Mouse (Mus musculus): Measurements from ENCODE around the gene Nckap5l. TPM values are rescaled to one million over a fixed set of nuclear protein-coding genes. Genes with fewer than 3 reads are reported as not detected.

Gene Nckap5l
- polyA plus RNA-seq, 1 experiment, result 6.1 TPM

- Histone ChIP-seq H3K4me3 (ENCODE audit: low read depth, low read length) (no peak overlapping the region), H3K9ac (ENCODE audit: low read depth, poor library complexity, severe bottlenecking) (no peak overlapping the region), H3K36me3 (ENCODE audit: control insufficient read depth, insufficient read depth, low read length, poor library complexity, severe bottlenecking) (peaks cover 18% of the 10 kb centered on the region), H3K27ac (ENCODE audit: insufficient read depth, low read length) (no peak overlapping the region), H3K4me1 (ENCODE audit: control insufficient read depth, insufficient read depth, low read length) (peaks cover 2% of the 10 kb centered on the region), H3K27me3 (ENCODE audit: control insufficient read depth, insufficient read depth, low read length, poor library complexity, severe bottlenecking) (no peaks in the 10 kb centered on the region), H3K9me3 (replicated peaks; ENCODE audit: control insufficient read depth, insufficient read depth, low read length, poor library complexity, severe bottlenecking) (no peaks in the 10 kb centered on the region)
- no peak for TF ChIP-seq POLR2A (IDR thresholded peaks at IDR 0.05; ENCODE audit: insufficient read depth, low read length)
- TF ChIP-seq EP300 (IDR thresholded peaks at IDR 0.05; ENCODE audit: insufficient read depth, low read depth, low read length), result no peak
- no peak for TF ChIP-seq CTCF (IDR thresholded peaks at IDR 0.05; ENCODE audit: low read depth, low read length)
Observed at GRCm38 (mm10) chr15:99411747-99412146, 45.8 kb downstream of the Nckap5l start.

GRCm38 (mm10) chr15:99408845-99409244 is 48.7 kb downstream of the Nckap5l start:
- no peaks in the 10 kb centered on the region for H3K9me3 ChIP-seq (replicated peaks; ENCODE audit: control insufficient read depth, insufficient read depth, low read length, poor library complexity, severe bottlenecking)
- H3K36me3 ChIP-seq (ENCODE audit: control insufficient read depth, insufficient read depth, low read length, poor library complexity, severe bottlenecking), result peaks cover 43% of the 10 kb centered on the region
- peaks cover 5% of the 10 kb centered on the region for H3K4me1 ChIP-seq (ENCODE audit: control insufficient read depth, insufficient read depth, low read length)
- no peak overlapping the region for H3K9ac ChIP-seq (ENCODE audit: low read depth, poor library complexity, severe bottlenecking)
- TF ChIP-seq POLR2A (IDR thresholded peaks at IDR 0.05; ENCODE audit: insufficient read depth, low read length), result no peak
- TF ChIP-seq CTCF (IDR thresholded peaks at IDR 0.05; ENCODE audit: low read depth, low read length), result no peak
- TF ChIP-seq EP300 (IDR thresholded peaks at IDR 0.05; ENCODE audit: insufficient read depth, low read depth, low read length), result no peak
- H3K27me3 ChIP-seq (ENCODE audit: control insufficient read depth, insufficient read depth, low read length, poor library complexity, severe bottlenecking), result no peaks in the 10 kb centered on the region
- no peak overlapping the region for H3K4me3 ChIP-seq (ENCODE audit: low read depth, low read length)
- H3K27ac ChIP-seq (ENCODE audit: insufficient read depth, low read length), result no peak overlapping the region

- no peak overlapping the region for H3K9ac ChIP-seq (ENCODE audit: low read depth, poor library complexity, severe bottlenecking)
- H3K9me3 ChIP-seq (replicated peaks; ENCODE audit: control insufficient read depth, insufficient read depth, low read length, poor library complexity, severe bottlenecking), result no peaks in the 10 kb centered on the region
- H3K27ac ChIP-seq (ENCODE audit: insufficient read depth, low read length), result 0 out of 2 replicates have a peak overlapping the region, but pooled peaks have one; percentile 17
- no peak for TF ChIP-seq POLR2A (IDR thresholded peaks at IDR 0.05; ENCODE audit: insufficient read depth, low read length)
- no peak for TF ChIP-seq EP300 (IDR thresholded peaks at IDR 0.05; ENCODE audit: insufficient read depth, low read depth, low read length)
- TF ChIP-seq CTCF (IDR thresholded peaks at IDR 0.05; ENCODE audit: low read depth, low read length), result no peak
- peaks cover 5% of the 10 kb centered on the region for H3K4me1 ChIP-seq (ENCODE audit: control insufficient read depth, insufficient read depth, low read length)
- H3K36me3 ChIP-seq (ENCODE audit: control insufficient read depth, insufficient read depth, low read length, poor library complexity, severe bottlenecking), result peaks cover 47% of the 10 kb centered on the region
- H3K4me3 ChIP-seq (ENCODE audit: low read depth, low read length), result no peak overlapping the region
- no peaks in the 10 kb centered on the region for H3K27me3 ChIP-seq (ENCODE audit: control insufficient read depth, insufficient read depth, low read length, poor library complexity, severe bottlenecking)
Observed at GRCm38 (mm10) chr15:99406986-99407570, 50.5 kb downstream of the Nckap5l start.

DNA sequence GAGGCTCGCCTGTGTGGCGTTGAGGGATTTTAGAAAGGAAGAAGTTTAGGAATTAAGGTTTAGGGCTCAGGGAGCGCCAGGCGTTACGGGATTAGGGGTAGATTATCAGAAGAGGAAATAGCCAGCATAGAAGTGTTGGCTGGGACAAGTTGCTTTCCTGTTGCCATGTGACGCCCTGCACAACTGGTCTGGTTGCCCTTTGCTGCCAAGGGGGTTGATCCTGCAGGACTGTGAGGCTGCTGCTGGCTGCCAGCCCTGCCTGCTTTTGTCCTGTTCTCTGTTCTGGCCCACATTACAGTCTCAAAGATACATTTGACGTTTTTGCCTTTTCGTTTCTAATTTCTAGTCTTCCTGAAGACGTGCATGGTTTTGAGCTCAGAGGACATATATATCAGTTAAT is 52.4 kb downstream of the Nckap5l start:
- H3K36me3 ChIP-seq (ENCODE audit: control insufficient read depth, insufficient read depth, low read length, poor library complexity, severe bottlenecking), result peaks cover 49% of the 10 kb centered on the region
- H3K27ac ChIP-seq (ENCODE audit: insufficient read depth, low read length), result no peak overlapping the region
- peaks cover 5% of the 10 kb centered on the region for H3K4me1 ChIP-seq (ENCODE audit: control insufficient read depth, insufficient read depth, low read length)
- H3K4me3 ChIP-seq (ENCODE audit: low read depth, low read length), result no peak overlapping the region
- no peak overlapping the region for H3K9ac ChIP-seq (ENCODE audit: low read depth, poor library complexity, severe bottlenecking)
- TF ChIP-seq POLR2A (IDR thresholded peaks at IDR 0.05; ENCODE audit: insufficient read depth, low read length) (no peak), EP300 (IDR thresholded peaks at IDR 0.05; ENCODE audit: insufficient read depth, low read depth, low read length) (no peak), CTCF (IDR thresholded peaks at IDR 0.05; ENCODE audit: low read depth, low read length) (no peak)
- H3K27me3 ChIP-seq (ENCODE audit: control insufficient read depth, insufficient read depth, low read length, poor library complexity, severe bottlenecking), result no peaks in the 10 kb centered on the region
- H3K9me3 ChIP-seq (replicated peaks; ENCODE audit: control insufficient read depth, insufficient read depth, low read length, poor library complexity, severe bottlenecking), result no peaks in the 10 kb centered on the region

- Histone ChIP-seq H3K9me3 (replicated peaks; ENCODE audit: control insufficient read depth, insufficient read depth, low read length, poor library complexity, severe bottlenecking) (no peaks in the 10 kb centered on the region), H3K27me3 (ENCODE audit: control insufficient read depth, insufficient read depth, low read length, poor library complexity, severe bottlenecking) (no peaks in the 10 kb centered on the region), H3K27ac (ENCODE audit: insufficient read depth, low read length) (no peak overlapping the region), H3K4me1 (ENCODE audit: control insufficient read depth, insufficient read depth, low read length) (peaks cover 3% of the 10 kb centered on the region), H3K4me3 (ENCODE audit: low read depth, low read length) (no peak overlapping the region), H3K9ac (ENCODE audit: low read depth, poor library complexity, severe bottlenecking) (no peak overlapping the region), H3K36me3 (ENCODE audit: control insufficient read depth, insufficient read depth, low read length, poor library complexity, severe bottlenecking) (peaks cover 43% of the 10 kb centered on the region)
- TF ChIP-seq EP300 (IDR thresholded peaks at IDR 0.05; ENCODE audit: insufficient read depth, low read depth, low read length), result no peak
- no peak for TF ChIP-seq CTCF (IDR thresholded peaks at IDR 0.05; ENCODE audit: low read depth, low read length)
- no peak for TF ChIP-seq POLR2A (IDR thresholded peaks at IDR 0.05; ENCODE audit: insufficient read depth, low read length)
Observed at GRCm38 (mm10) chr15:99403159-99403889, 54.2 kb downstream of the Nckap5l start.

GRCm38 (mm10) chr15:99400602-99401001 is 56.9 kb downstream of the Nckap5l start:
- Histone ChIP-seq H3K4me1 (ENCODE audit: control insufficient read depth, insufficient read depth, low read length) (no peaks in the 10 kb centered on the region), H3K9me3 (replicated peaks; ENCODE audit: control insufficient read depth, insufficient read depth, low read length, poor library complexity, severe bottlenecking) (no peaks in the 10 kb centered on the region), H3K36me3 (ENCODE audit: control insufficient read depth, insufficient read depth, low read length, poor library complexity, severe bottlenecking) (peaks cover 21% of the 10 kb centered on the region), H3K4me3 (ENCODE audit: low read depth, low read length) (no peak overlapping the region), H3K27ac (ENCODE audit: insufficient read depth, low read length) (no peak overlapping the region), H3K9ac (ENCODE audit: low read depth, poor library complexity, severe bottlenecking) (no peak overlapping the region), H3K27me3 (ENCODE audit: control insufficient read depth, insufficient read depth, low read length, poor library complexity, severe bottlenecking) (no peaks in the 10 kb centered on the region)
- no peak for TF ChIP-seq POLR2A (IDR thresholded peaks at IDR 0.05; ENCODE audit: insufficient read depth, low read length)
- TF ChIP-seq EP300 (IDR thresholded peaks at IDR 0.05; ENCODE audit: insufficient read depth, low read depth, low read length), result no peak
- no peak for TF ChIP-seq CTCF (IDR thresholded peaks at IDR 0.05; ENCODE audit: low read depth, low read length)

Data from ES-Bruce4 (cell line).